Mouse (Mus musculus): ENCODE results near the gene Mrpl21. TPM values are rescaled to one million over a fixed set of nuclear protein-coding genes. Genes with fewer than 3 reads are reported as not detected.

Mrpl21 gene
- polyA plus RNA-seq (2012; ENCODE audit: low replicate concordance), result 1.8 and 28.2 TPM in 2 replicates

GRCm38 (mm10) chr19:3282572-3283467, at the start of gene Mrpl21, which contains the start of gene Ighmbp2:
Mrpl21 (plus strand) TSS chr19:3282901.
Ighmbp2 (minus strand) TSS chr19:3283017.

GRCm38 (mm10) chr19:3322261-3322969, 39.7 kb downstream of the Mrpl21 start, which contains the start of gene Cpt1a:
Cpt1a (plus strand) TSS chr19:3322334.

Other genes starting within 250 kb of the Mrpl21 start
- gene Ighmbp2, start 116 bp downstream of the Mrpl21 start, polyA plus RNA-seq (2012; ENCODE audit: low replicate concordance), result 7.2 and 10.0 TPM in 2 replicates
- 17.6 and 19.6 TPM in 2 replicates for gene Cpt1a, start 39.4 kb downstream of the Mrpl21 start, polyA plus RNA-seq (2012; ENCODE audit: low replicate concordance)
- gene Tesmin, start 106.0 kb downstream of the Mrpl21 start, polyA plus RNA-seq (2012; ENCODE audit: low replicate concordance), result 0.48 and 0.63 TPM in 2 replicates
- not detected in 2 replicates for gene Gal, start 131.6 kb downstream of the Mrpl21 start, polyA plus RNA-seq (2012; ENCODE audit: low replicate concordance)

Data from leukemia stem cell, adult 10-12 weeks (primary cell).